Mouse (Mus musculus): ENCODE measurements around the gene Fzd5. TPM values are rescaled to one million over a fixed set of nuclear protein-coding genes. Genes with fewer than 3 reads are reported as not detected.

Fzd5 gene
- polyA plus RNA-seq, 1 experiment from 2014 or later: 2.8 TPM

GRCm38 (mm10) chr1:64684440-64684839, 53.1 kb downstream of the Fzd5 start:
- WGBS: 96% methylated on average over 2 of the region's 2 CpGs
- Histone ChIP-seq H3K27me3 (replicated peaks; ENCODE audit: control insufficient read depth, insufficient read depth, low read length) (no peaks in the 10 kb centered on the region), H3K36me3 (ENCODE audit: control insufficient read depth, insufficient read depth, low read length) (no peaks in the 10 kb centered on the region), H3K9ac (ENCODE audit: low read depth, low read length) (no peak overlapping the region), H3K27ac (replicated peaks; ENCODE audit: low read depth, low read length) (no peak overlapping the region), H3K4me1 (ENCODE audit: control insufficient read depth, insufficient read depth, low read length) (peaks cover 2% of the 10 kb centered on the region; the same call in 1 of the 2 replicates), H3K9me3 (ENCODE audit: control insufficient read depth, low read length) (no peaks in the 10 kb centered on the region), H3K4me3 (ENCODE audit: low read depth, low read length) (no peak overlapping the region), H3K4me2 (ENCODE audit: low read depth, low read length) (no peak overlapping the region)
- DNase-seq (ENCODE audit: low spot score) (no peak), ATAC-seq (ENCODE audit: low read depth) (no peak)

GRCm38 (mm10) chr1:64683039-64683438, 54.5 kb downstream of the Fzd5 start:
- Histone ChIP-seq H3K27ac (replicated peaks; ENCODE audit: low read depth, low read length) (no peak overlapping the region), H3K9me3 (ENCODE audit: control insufficient read depth, low read length) (no peaks in the 10 kb centered on the region), H3K4me2 (ENCODE audit: low read depth, low read length) (no peak overlapping the region), H3K36me3 (ENCODE audit: control insufficient read depth, insufficient read depth, low read length) (no peaks in the 10 kb centered on the region), H3K4me1 (ENCODE audit: control insufficient read depth, insufficient read depth, low read length) (no peaks in the 10 kb centered on the region), H3K9ac (ENCODE audit: low read depth, low read length) (no peak overlapping the region), H3K4me3 (ENCODE audit: low read depth, low read length) (no peak overlapping the region), H3K27me3 (replicated peaks; ENCODE audit: control insufficient read depth, insufficient read depth, low read length) (no peaks in the 10 kb centered on the region)
- WGBS: 90% methylated on average over 3 of the region's 3 CpGs
- ATAC-seq (ENCODE audit: low read depth) (no peak), DNase-seq (ENCODE audit: low spot score) (no peak)

GRCm38 (mm10) chr1:64681499-64681898, 56.1 kb downstream of the Fzd5 start:
- Histone ChIP-seq H3K27ac (replicated peaks; ENCODE audit: low read depth, low read length) (no peak overlapping the region), H3K9me3 (ENCODE audit: control insufficient read depth, low read length) (no peaks in the 10 kb centered on the region), H3K27me3 (replicated peaks; ENCODE audit: control insufficient read depth, insufficient read depth, low read length) (no peaks in the 10 kb centered on the region), H3K4me1 (ENCODE audit: control insufficient read depth, insufficient read depth, low read length) (no peaks in the 10 kb centered on the region), H3K4me3 (ENCODE audit: low read depth, low read length) (no peak overlapping the region), H3K4me2 (ENCODE audit: low read depth, low read length) (no peak overlapping the region), H3K36me3 (ENCODE audit: control insufficient read depth, insufficient read depth, low read length) (no peaks in the 10 kb centered on the region), H3K9ac (ENCODE audit: low read depth, low read length) (no peak overlapping the region)
- no peak for ATAC-seq (ENCODE audit: low read depth)
- 90% methylated on average over 3 of the region's 3 CpGs for WGBS
- DNase-seq (ENCODE audit: low spot score): no peak

Other genes with a start within 250 kb of the Fzd5 start
- 36.4 and 40.4 TPM in 2 replicates for gene Creb1, start 205.1 kb downstream of the Fzd5 start, polyA plus RNA-seq (2014; fragmentation: Nextera tagmentation; extraction: Ambion mirVana)
- gene Mettl21a, start 120.5 kb downstream of the Fzd5 start, polyA plus RNA-seq (2014; fragmentation: Nextera tagmentation; extraction: Ambion mirVana): 26.4 TPM in 2 replicates
- 8.3 and 8.4 TPM in 2 replicates for gene Ccnyl1, start 47.3 kb downstream of the Fzd5 start, polyA plus RNA-seq (2014; fragmentation: Nextera tagmentation; extraction: Ambion mirVana)
- 5.6 and 6.0 TPM in 2 replicates for gene Plekhm3, start 219.1 kb upstream of the Fzd5 start, polyA plus RNA-seq (2014; fragmentation: Nextera tagmentation; extraction: Ambion mirVana)

All from embryonic facial prominence, embryonic 14.5 days (tissue).